Mouse (Mus musculus) ES-E14 (cell line): ENCODE measurements around the gene Kalrn.

ENCODE experiments used
- CHD2 ChIP-seq: IDR thresholded peaks from 2 replicates; pipeline ENCODE4 v1.6.1; 2014; ENCODE audit warnings: mild to moderate bottlenecking, low read depth, low read length, inconsistent platforms
- HCFC1 ChIP-seq: IDR thresholded peaks from 2 replicates; pipeline ENCODE4 v1.6.1; 2012; ENCODE audit warnings: low read length, inconsistent platforms, borderline replicate concordance; ENCODE audit not compliant: insufficient read depth
- MAFK ChIP-seq: IDR thresholded peaks from 2 replicates; pipeline ENCODE4 v1.6.1; 2014; ENCODE audit warnings: mild to moderate bottlenecking, low read depth, low read length, inconsistent platforms; ENCODE audit not compliant: insufficient read depth
- ZC3H11A ChIP-seq: IDR thresholded peaks from 2 replicates; pipeline ENCODE4 v1.6.1; 2012; ENCODE audit warnings: low read depth, mild to moderate bottlenecking, inconsistent platforms, low read length, borderline replicate concordance
- ZNF384 ChIP-seq: IDR thresholded peaks from 2 replicates; pipeline ENCODE4 v1.6.1; 2012; ENCODE audit warnings: low read depth, low read length, inconsistent platforms

DNA sequence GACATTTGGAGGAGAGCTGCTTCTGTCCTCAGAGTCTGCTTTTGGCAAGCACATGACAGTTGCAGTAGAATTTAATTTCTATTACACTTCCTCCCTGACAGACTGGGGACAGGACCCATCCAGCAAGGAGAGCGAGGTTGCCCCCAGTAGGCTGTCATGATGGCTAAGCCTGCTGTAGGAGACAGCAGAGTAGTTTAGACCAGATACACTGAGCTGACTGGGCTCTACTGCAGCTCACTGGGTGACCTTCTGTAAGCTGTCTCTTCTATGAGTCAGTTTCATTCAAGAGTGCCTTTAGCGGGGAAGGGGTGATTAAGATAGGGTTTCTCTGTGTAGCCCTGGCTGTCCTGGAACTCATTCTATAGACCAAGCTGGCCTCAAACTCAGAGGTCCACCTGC is 634.2 kb downstream of the Kalrn start:
- TF ChIP-seq ZC3H11A (no peak), CHD2 (no peak), MAFK (no peak), ZNF384 (no peak), HCFC1 (no peak)
